Mouse (Mus musculus): ENCODE results near the gene Katnbl1.

Gene Katnbl1

DNA sequence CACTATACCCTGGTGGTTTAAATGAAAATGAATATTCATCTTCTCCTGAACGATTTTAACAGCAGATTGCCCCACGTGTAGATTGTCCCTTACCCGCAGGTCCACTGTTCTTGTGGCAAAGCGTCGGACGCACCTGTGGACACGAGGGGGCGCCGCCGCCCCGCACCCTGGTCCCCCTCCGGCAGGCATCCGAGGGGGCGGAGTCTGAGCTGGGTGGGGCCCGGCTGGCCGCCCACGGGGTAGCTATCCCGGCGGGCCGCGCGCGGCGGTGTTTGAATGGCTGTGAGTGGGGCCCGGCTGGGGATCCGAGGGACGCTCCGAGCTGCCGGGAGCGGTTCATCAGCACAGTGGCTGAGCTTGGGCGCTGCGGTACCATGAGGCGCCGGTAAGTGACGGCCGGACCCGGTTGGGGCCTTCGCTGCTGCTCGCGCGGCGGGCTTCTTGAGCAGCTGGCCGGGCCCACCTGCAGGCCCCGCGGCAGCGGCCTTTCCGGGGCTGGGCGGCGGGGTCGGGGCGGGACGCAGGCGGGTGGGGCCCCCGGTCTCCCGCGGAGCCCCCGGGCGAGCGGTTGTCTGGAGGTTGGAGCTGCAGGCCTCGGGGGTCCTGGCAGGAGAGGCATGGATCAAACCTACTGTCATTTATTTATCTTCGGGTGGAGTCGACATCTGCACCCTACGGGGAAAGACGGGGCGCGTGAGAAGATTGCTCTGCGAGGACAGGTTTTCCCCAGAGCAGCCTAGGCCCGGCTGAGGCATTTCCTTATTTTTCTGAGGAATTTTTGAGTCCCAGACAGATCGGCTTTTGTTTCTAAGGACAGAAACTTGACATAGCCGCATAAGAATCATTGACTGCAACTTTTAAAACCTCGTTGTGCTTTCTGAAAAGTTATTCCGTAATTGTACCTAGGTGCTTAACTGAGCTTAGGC lies at the start of gene Katnbl1:
Gene Katnbl1 (plus strand): TSS at position 239 of the 926 bp plus-strand sequence.
- peak; percentile 56 for DNase-seq (ENCODE audit: extremely low spot score, low read depth, low spot score)

GRCm38 (mm10) chr2:112332051-112332898 lies 46.7 kb upstream of the Katnbl1 start:
- no peak for DNase-seq (ENCODE audit: extremely low spot score, low read depth, low spot score)

GRCm38 (mm10) chr2:112337211-112337610 lies 41.8 kb upstream of the Katnbl1 start:
- DNase-seq (ENCODE audit: extremely low spot score, low read depth, low spot score), result no peak

DNA sequence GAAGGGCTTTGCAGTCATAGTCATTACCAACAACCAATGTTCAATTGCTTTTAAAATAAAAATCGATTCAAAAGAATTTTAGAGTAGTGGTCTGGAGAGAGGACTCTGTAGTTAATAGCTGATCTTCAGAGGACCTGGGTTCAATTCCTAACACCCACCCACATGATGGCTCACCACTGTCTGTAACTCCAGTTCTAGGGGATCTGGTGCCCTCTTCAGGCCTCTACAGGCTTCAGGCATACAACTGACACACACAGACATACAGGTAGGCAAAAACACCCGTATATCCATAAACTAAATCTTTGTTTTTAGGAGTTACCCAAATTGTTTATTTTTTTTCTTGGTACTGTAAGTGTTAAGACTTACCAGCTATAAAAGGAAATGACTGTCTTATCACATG lies 39.3 kb upstream of the Katnbl1 start:
- no peak for DNase-seq (ENCODE audit: extremely low spot score, low read depth, low spot score)

DNA sequence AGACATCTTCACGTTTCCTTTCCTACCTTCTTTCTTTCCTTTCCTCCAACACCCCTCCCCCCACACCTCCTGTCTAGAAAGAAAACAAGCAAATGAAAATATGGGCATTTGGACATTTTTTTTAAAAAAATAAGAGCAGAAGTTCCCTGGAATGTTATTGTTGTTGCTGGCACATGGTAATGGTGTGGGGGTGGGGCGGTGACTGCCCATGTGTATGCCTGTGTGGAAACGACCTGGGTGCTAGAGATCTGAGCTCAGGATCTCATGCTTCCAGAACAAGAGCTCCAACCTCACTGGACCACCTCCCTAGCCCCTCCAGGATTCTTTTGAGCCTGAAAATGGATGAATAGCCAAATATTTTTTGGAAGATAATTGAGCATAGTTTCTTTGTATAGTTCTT lies 37.9 kb upstream of the Katnbl1 start:
- DNase-seq (ENCODE audit: extremely low spot score, low read depth, low spot score), result no peak

DNA sequence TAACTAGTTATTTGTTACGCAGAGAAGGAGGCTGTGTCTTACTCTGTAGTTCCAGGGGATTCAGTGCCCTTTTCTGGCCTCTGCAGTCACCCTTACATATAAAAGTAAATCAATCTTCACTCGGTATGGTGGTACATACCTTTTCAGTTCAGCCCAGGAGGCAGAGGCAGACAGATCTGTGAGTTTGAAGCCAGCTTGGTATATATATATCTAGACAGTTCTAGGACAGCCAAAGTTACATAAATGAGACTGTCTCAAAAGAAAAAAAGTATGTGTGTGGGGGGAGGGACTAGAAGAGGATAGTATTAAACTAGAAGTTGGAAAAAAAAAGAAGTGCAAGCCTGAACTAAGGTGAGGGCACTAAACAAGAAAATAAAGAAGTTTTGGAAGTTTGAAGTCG lies 30.8 kb upstream of the Katnbl1 start:
- no peak for DNase-seq (ENCODE audit: extremely low spot score, low read depth, low spot score)

GRCm38 (mm10) chr2:112353685-112354455 lies 25.1 kb upstream of the Katnbl1 start:
- DNase-seq (ENCODE audit: extremely low spot score, low read depth, low spot score), result no peak

DNA sequence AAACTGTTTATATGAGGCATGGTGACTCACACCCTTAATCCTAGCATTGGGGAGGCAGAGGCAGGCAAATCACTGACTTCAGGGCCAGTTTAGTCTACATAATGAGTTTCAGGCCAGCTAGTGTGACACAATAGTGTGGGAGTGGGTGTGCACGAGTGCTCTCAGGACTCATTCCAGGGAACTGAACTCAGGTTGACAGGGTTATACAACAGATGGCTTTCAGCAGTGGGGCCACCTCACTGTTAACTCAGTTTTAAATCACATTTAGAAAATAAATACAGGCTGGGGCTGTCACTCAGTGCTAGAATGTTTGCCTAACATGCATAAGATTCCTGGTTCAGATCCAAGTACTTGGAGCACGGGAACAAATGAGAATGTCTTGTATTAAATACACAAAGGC lies 19.4 kb upstream of the Katnbl1 start:
- no peak for DNase-seq (ENCODE audit: extremely low spot score, low read depth, low spot score)

DNA sequence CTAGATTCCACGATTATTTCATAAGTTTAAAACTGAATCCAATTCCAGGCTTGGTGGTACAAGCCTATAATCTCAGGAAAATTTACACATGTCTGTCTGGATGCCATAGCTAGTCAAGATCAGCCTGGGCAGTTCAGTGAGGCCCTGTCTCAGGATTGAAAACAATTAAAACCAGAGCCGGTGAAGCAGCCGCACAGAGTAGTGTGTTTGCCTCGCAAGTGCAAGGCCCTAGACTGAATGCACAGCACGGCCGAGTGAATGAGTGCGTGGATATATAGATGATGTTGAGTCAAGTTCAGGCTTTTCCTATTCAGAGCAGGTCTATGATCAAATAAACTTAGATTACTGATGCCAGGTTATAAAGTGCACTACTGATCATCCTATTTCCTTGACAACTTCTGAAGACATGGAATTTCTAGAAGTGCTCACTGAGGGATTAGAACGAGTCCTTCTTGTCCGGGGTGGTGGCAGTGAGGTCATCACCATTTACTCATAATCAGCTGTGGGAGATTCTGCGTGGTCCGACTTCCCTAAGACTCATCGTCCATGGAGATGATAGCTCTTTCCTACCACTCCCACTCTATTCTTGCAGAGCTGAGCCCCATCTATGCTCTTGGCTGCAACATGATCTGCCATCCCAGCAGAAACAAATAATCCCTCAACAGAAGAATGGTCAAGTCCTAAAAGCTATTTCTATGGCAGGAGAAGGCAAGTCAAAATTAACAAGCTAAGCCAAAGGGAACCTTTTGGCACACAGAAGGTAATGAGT lies 18.8 kb upstream of the Katnbl1 start:
- DNase-seq (ENCODE audit: extremely low spot score, low read depth, low spot score), result no peak

- no peak for DNase-seq (ENCODE audit: extremely low spot score, low read depth, low spot score)
Observed at GRCm38 (mm10) chr2:112360781-112361169, 18.2 kb upstream of the Katnbl1 start.

- DNase-seq (ENCODE audit: extremely low spot score, low read depth, low spot score), result no peak
Observed at GRCm38 (mm10) chr2:112367222-112367621, 11.8 kb upstream of the Katnbl1 start.

GRCm38 (mm10) chr2:112367726-112368673 lies 11.0 kb upstream of the Katnbl1 start, which contains the start of gene Emc4:
Gene Emc4 (minus strand): TSS chr2:112368027.
- peak; percentile 79 for DNase-seq (ENCODE audit: extremely low spot score, low read depth, low spot score)

DNA sequence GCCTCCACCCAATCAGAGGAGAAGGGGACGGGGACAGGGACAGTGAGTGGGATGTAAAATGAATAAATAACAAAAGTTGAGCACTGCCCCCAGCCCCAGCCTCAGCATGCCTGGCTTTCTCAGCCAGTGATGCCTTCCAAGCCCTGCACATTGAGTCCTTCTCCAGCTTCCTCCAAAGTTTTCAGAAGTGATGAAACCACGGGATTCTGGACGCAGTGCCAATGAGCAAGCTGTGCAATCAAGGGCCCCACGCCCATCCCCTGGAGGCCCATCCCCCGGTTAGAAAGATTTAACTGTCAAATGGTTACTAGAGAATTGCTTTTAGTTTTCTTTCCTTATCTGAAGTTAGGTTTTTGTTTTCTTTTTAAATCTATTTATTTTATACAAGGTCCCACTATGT lies 9.1 kb upstream of the Katnbl1 start:
- DNase-seq (ENCODE audit: extremely low spot score, low read depth, low spot score), result no peak

DNA sequence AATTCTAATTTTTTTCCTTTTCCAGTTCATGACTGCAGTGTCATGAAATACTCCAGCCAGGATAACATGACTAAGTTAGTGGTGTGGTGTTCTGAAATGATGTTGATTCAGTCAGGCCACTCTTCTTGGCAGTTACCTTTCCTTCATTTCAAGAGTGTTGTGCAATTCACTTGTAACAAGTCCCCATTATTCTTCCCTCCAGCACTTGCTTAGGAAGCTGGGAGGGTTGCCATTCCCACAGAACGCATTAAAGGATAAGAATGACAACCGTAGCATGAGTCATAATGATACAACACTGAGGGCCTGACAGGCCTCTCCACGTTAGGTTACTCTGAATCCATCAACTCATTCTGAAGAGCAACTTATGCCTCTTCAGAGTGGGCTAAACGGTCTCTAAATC lies 5.9 kb upstream of the Katnbl1 start:
- no peak for DNase-seq (ENCODE audit: extremely low spot score, low read depth, low spot score)

GRCm38 (mm10) chr2:112374610-112375009 lies 4.4 kb upstream of the Katnbl1 start:
- no peak for DNase-seq (ENCODE audit: extremely low spot score, low read depth, low spot score)

GRCm38 (mm10) chr2:112380131-112380530 lies 1.1 kb downstream of the Katnbl1 start:
- no peak for DNase-seq (ENCODE audit: extremely low spot score, low read depth, low spot score)

DNA sequence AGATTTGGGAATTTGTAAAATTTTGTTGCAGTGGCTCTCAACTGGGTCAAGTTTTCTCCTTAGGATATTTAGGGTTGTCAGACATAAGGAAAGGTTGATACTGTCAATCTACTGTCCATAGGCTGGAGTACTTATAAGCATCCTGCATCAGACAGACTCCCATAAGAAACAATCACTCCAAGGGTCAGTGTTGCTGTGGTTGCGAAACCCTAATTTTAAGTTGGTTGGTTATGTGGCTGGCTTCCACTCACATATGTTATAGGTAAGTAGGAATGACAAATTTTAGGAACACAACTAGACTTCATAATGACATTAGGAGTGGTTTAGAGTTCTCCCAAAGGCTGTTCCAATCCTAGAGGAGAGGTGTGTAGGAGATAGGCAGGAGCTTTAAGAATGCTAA lies 2.2 kb downstream of the Katnbl1 start:
- DNase-seq (ENCODE audit: extremely low spot score, low read depth, low spot score), result no peak

- DNase-seq (ENCODE audit: extremely low spot score, low read depth, low spot score), result no peak
Observed at GRCm38 (mm10) chr2:112390843-112391242, 11.8 kb downstream of the Katnbl1 start.

- DNase-seq (ENCODE audit: extremely low spot score, low read depth, low spot score), result no peak
Observed at GRCm38 (mm10) chr2:112391346-112392000, 12.5 kb downstream of the Katnbl1 start.
